Mouse (Mus musculus) heart, embryonic 10.5 days (tissue): ENCODE measurements around the gene Polr1b. TPM values are rescaled to one million over a fixed set of nuclear protein-coding genes. Genes with fewer than 3 reads are reported as not detected.
A peak's percentile ranks its signal among the peaks of the same experiment; 100 is the strongest.

Source experiments
- DNase-seq: peaks from one replicate; pipeline ENCODE4 v3.0.0-alpha.2; 2017; ENCODE audit warnings: low spot score
- H3K27ac ChIP-seq: fragments of 300-500 bp; sonication (generic); 2 replicates; pipeline ENCODE4 v1.5.1; 2016; ENCODE audit warnings: mild to moderate bottlenecking
- H3K27me3 ChIP-seq: fragments of 300-500 bp; sonication (generic); 2 replicates; pipeline ENCODE4 v1.6.1; 2016; ENCODE audit warnings: mild to moderate bottlenecking; ENCODE audit not compliant: poor library complexity, insufficient read depth, severe bottlenecking
- H3K36me3 ChIP-seq: fragments of 300-500 bp; sonication (generic); 2 replicates; pipeline ENCODE4 v1.6.1; 2016; ENCODE audit warnings: mild to moderate bottlenecking, moderate library complexity
- H3K4me1 ChIP-seq: fragments of 300-500 bp; sonication (generic); 2 replicates; pipeline ENCODE4 v1.6.1; 2016; ENCODE audit warnings: mild to moderate bottlenecking
- H3K4me3 ChIP-seq: fragments of 300-500 bp; sonication (generic); 2 replicates; pipeline ENCODE4 v1.5.1; 2016; ENCODE audit warnings: mild to moderate bottlenecking, moderate library complexity
- H3K9me3 ChIP-seq: fragments of 300-500 bp; sonication (generic); 2 replicates; pipeline ENCODE4 v1.6.1; 2016; ENCODE audit warnings: mild to moderate bottlenecking, moderate library complexity
- WGBS: fragments of 180-500 bp; shearing (Covaris S2); methylation state at CpG from one replicate; pipeline ENCODE4 v1.1.7; 2016; 5-methylcytosine and 5-hydroxymethylcytosine counted together
- polyA plus RNA-seq: library from polyadenylated mRNA; unstranded; fragments of >200 nt; fragmentation: Nextera tagmentation; extraction: Ambion mirVana; gene quantifications from 2 replicates; pipeline ENCODE4 v1.2.1, GENCODE M21; 2016

The Polr1b gene
- polyA plus RNA-seq, 1 experiment from 2014 or later, result 35.5 TPM

DNA sequence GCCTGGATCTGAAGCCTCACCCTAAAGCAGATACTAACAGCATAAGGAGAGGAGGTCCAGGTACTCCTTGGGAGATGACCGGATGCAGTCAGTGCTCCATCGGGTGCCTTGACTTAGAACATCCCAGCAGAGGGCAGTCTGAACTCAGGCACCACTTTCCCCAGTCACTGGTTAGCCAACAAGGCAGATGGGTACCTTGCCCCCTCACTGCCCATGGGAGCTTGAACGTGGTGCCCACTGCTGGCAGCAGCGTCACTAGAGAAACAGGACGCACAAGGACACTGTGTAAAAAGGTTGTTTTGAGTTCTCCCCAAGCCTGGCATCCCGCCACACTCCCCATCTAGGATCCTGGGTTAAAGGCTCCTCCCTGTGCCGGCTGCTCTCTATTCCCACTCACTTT is 73.7 kb downstream of the Polr1b start:
- H3K9me3 ChIP-seq, result 0 out of 2 replicates have a peak, but pooled peaks cover 2% of the 10 kb centered on the region
- DNase-seq, result peak; percentile 77
- WGBS, result 33% methylated on average over 7 of the region's 7 CpGs
- H3K4me1 ChIP-seq, result no peaks in the 10 kb centered on the region
- H3K27ac ChIP-seq, result no peak overlapping the region
- H3K4me3 ChIP-seq, result no peak overlapping the region
- no peaks in the 10 kb centered on the region for H3K36me3 ChIP-seq
- H3K27me3 ChIP-seq, result no peaks in the 10 kb centered on the region

DNA sequence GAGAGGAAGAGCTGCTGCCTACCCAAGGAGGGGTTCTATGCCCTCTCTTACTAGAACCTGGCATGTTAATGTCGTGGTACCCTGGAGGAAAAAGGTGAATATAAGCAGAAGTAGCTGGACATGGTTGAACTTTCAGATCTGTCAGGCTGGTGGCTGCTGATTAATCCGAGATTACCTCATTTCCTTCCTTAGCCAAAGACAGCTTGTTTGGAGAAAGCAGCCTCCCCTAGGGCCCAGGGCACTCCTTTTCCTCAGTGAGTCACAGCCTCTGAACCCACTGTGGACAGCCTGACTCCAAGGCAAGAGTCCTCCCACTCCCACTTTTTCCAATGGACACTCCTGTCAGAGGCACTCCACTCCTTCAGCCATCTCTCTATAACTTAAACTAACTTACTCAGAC is 74.8 kb downstream of the Polr1b start:
- no peaks in the 10 kb centered on the region for H3K27me3 ChIP-seq
- H3K27ac ChIP-seq, result no peak overlapping the region
- no peaks in the 10 kb centered on the region for H3K36me3 ChIP-seq
- 0 out of 2 replicates have a peak, but pooled peaks cover 2% of the 10 kb centered on the region for H3K9me3 ChIP-seq
- DNase-seq, result peak; percentile 71
- no peak overlapping the region for H3K4me3 ChIP-seq
- no peaks in the 10 kb centered on the region for H3K4me1 ChIP-seq
- 46% methylated on average over 2 of the region's 2 CpGs for WGBS

Other genes starting within 250 kb of the Polr1b start
- gene Fbln7, start 238.0 kb upstream of the Polr1b start, polyA plus RNA-seq, result 1.5 and 1.9 TPM in 2 replicates
- 6.9 and 7.8 TPM in 2 replicates for gene Zc3h8, start 156.9 kb upstream of the Polr1b start, polyA plus RNA-seq
- 0.78 and 1.1 TPM in 2 replicates for gene Zc3h6, start 133.6 kb upstream of the Polr1b start, polyA plus RNA-seq
- gene Gm10762, start 133.3 kb upstream of the Polr1b start, polyA plus RNA-seq, result 10.0 and 11.7 TPM in 2 replicates
- 0.05 and 0.09 TPM in 2 replicates for gene Vinac1, start 52.8 kb upstream of the Polr1b start, polyA plus RNA-seq
- gene Ttl, start 35.1 kb upstream of the Polr1b start, polyA plus RNA-seq, result 8.3 and 12.3 TPM in 2 replicates
- gene Chchd5, start 28.7 kb downstream of the Polr1b start, polyA plus RNA-seq, result 21.9 and 22.0 TPM in 2 replicates
- 41.6 and 41.8 TPM in 2 replicates for gene Slc20a1, start 97.8 kb downstream of the Polr1b start, polyA plus RNA-seq
- 48.4 and 50.4 TPM in 2 replicates for gene Ckap2l, start 196.2 kb downstream of the Polr1b start, polyA plus RNA-seq
- gene Il1a, start 209.0 kb downstream of the Polr1b start, polyA plus RNA-seq, result 0.24 TPM in 1 of 2 replicates, not detected in the other